Mouse (Mus musculus): ENCODE data around the gene Ado. TPM values are rescaled to one million over a fixed set of nuclear protein-coding genes. Genes with fewer than 3 reads are reported as not detected.

The Ado gene
- 76.3 and 88.1 TPM in 2 replicates for polyA plus RNA-seq (2015; fragmentation: Nextera tagmentation; extraction: Ambion mirVana)

GRCm38 (mm10) chr10:67548877-67549731 lies at the start of gene Ado:
TSS of gene Ado (minus strand) at chr10:67548955.
- Histone ChIP-seq H3K27me3 (replicated peaks; ENCODE audit: control insufficient read depth, insufficient read depth, low read length) (peaks cover 41% of the 10 kb centered on the region), H3K9me3 (ENCODE audit: control insufficient read depth, low read length) (no peaks in the 10 kb centered on the region), H3K4me1 (replicated peaks; ENCODE audit: control insufficient read depth, insufficient read depth, low read length) (peaks cover 27% of the 10 kb centered on the region), H3K4me3 (replicated peaks; ENCODE audit: low read length) (peak within 1 kb of the TSS; percentile 92), H3K4me2 (ENCODE audit: low read length) (peak within 1 kb of the TSS; percentile 94), H3K9ac (replicated peaks; ENCODE audit: low read depth, low read length) (peak within 1 kb of the TSS; percentile 88), H3K27ac (ENCODE audit: low read length) (peak within 1 kb of the TSS; percentile 90), H3K36me3 (ENCODE audit: control insufficient read depth, insufficient read depth) (0 out of 2 replicates have a peak, but pooled peaks cover 2% of the 10 kb centered on the region)
- under 1% methylated on average over 70 of the region's 79 CpGs for WGBS
- peak; percentile 99 for ATAC-seq

- H3K4me2 ChIP-seq (ENCODE audit: low read length): no peak overlapping the region
- no peak overlapping the region for H3K9ac ChIP-seq (replicated peaks; ENCODE audit: low read depth, low read length)
- H3K27me3 ChIP-seq (replicated peaks; ENCODE audit: control insufficient read depth, insufficient read depth, low read length): no peaks in the 10 kb centered on the region
- no peak for ATAC-seq
- 90% methylated on average over 3 of the region's 3 CpGs for WGBS
- H3K36me3 ChIP-seq (ENCODE audit: control insufficient read depth, insufficient read depth): no peaks in the 10 kb centered on the region
- H3K4me1 ChIP-seq (replicated peaks; ENCODE audit: control insufficient read depth, insufficient read depth, low read length): no peaks in the 10 kb centered on the region
- no peaks in the 10 kb centered on the region for H3K9me3 ChIP-seq (ENCODE audit: control insufficient read depth, low read length)
- no peak overlapping the region for H3K4me3 ChIP-seq (replicated peaks; ENCODE audit: low read length)
- no peak overlapping the region for H3K27ac ChIP-seq (ENCODE audit: low read length)
Observed at GRCm38 (mm10) chr10:67595278-67595677, 46.5 kb upstream of the Ado start.

- no peaks in the 10 kb centered on the region for H3K36me3 ChIP-seq (ENCODE audit: control insufficient read depth, insufficient read depth)
- no peaks in the 10 kb centered on the region for H3K4me1 ChIP-seq (replicated peaks; ENCODE audit: control insufficient read depth, insufficient read depth, low read length)
- WGBS: 88% methylated on average over 18 of the region's 18 CpGs
- H3K9ac ChIP-seq (replicated peaks; ENCODE audit: low read depth, low read length): no peak overlapping the region
- H3K4me3 ChIP-seq (replicated peaks; ENCODE audit: low read length): no peak overlapping the region
- no peak overlapping the region for H3K4me2 ChIP-seq (ENCODE audit: low read length)
- no peak overlapping the region for H3K27ac ChIP-seq (ENCODE audit: low read length)
- ATAC-seq: no peak
- no peaks in the 10 kb centered on the region for H3K27me3 ChIP-seq (replicated peaks; ENCODE audit: control insufficient read depth, insufficient read depth, low read length)
- H3K9me3 ChIP-seq (ENCODE audit: control insufficient read depth, low read length): no peaks in the 10 kb centered on the region
Observed at GRCm38 (mm10) chr10:67585873-67586610, 37.3 kb upstream of the Ado start.

- no peaks in the 10 kb centered on the region for H3K36me3 ChIP-seq (ENCODE audit: control insufficient read depth, insufficient read depth)
- no peaks in the 10 kb centered on the region; the same call in 1 of the 2 replicates for H3K27me3 ChIP-seq (replicated peaks; ENCODE audit: control insufficient read depth, insufficient read depth, low read length)
- H3K9ac ChIP-seq (replicated peaks; ENCODE audit: low read depth, low read length): no peak overlapping the region
- H3K27ac ChIP-seq (ENCODE audit: low read length): no peak overlapping the region
- 90% methylated on average over 12 of the region's 12 CpGs for WGBS
- no peak for ATAC-seq
- H3K4me2 ChIP-seq (ENCODE audit: low read length): no peak overlapping the region
- no peak overlapping the region for H3K4me3 ChIP-seq (replicated peaks; ENCODE audit: low read length)
- H3K4me1 ChIP-seq (replicated peaks; ENCODE audit: control insufficient read depth, insufficient read depth, low read length): no peaks in the 10 kb centered on the region
- H3K9me3 ChIP-seq (ENCODE audit: control insufficient read depth, low read length): no peaks in the 10 kb centered on the region
Observed at GRCm38 (mm10) chr10:67581698-67582285, 33.0 kb upstream of the Ado start.

GRCm38 (mm10) chr10:67579830-67580229 lies 31.1 kb upstream of the Ado start:
- 98% methylated on average over 4 of the region's 4 CpGs for WGBS
- H3K27ac ChIP-seq (ENCODE audit: low read length): no peak overlapping the region
- no peak overlapping the region for H3K4me3 ChIP-seq (replicated peaks; ENCODE audit: low read length)
- H3K4me1 ChIP-seq (replicated peaks; ENCODE audit: control insufficient read depth, insufficient read depth, low read length): no peaks in the 10 kb centered on the region
- H3K9me3 ChIP-seq (ENCODE audit: control insufficient read depth, low read length): no peaks in the 10 kb centered on the region
- H3K4me2 ChIP-seq (ENCODE audit: low read length): no peak overlapping the region
- ATAC-seq: no peak
- H3K27me3 ChIP-seq (replicated peaks; ENCODE audit: control insufficient read depth, insufficient read depth, low read length): no peaks in the 10 kb centered on the region; the same call in 1 of the 2 replicates
- no peaks in the 10 kb centered on the region for H3K36me3 ChIP-seq (ENCODE audit: control insufficient read depth, insufficient read depth)
- no peak overlapping the region for H3K9ac ChIP-seq (replicated peaks; ENCODE audit: low read depth, low read length)

- no peak overlapping the region for H3K4me2 ChIP-seq (ENCODE audit: low read length)
- H3K27me3 ChIP-seq (replicated peaks; ENCODE audit: control insufficient read depth, insufficient read depth, low read length): peaks cover 23% of the 10 kb centered on the region
- no peaks in the 10 kb centered on the region for H3K4me1 ChIP-seq (replicated peaks; ENCODE audit: control insufficient read depth, insufficient read depth, low read length)
- no peak overlapping the region for H3K4me3 ChIP-seq (replicated peaks; ENCODE audit: low read length)
- H3K36me3 ChIP-seq (ENCODE audit: control insufficient read depth, insufficient read depth): no peaks in the 10 kb centered on the region
- ATAC-seq: no peak
- 67% methylated on average over 8 of the region's 8 CpGs for WGBS
- H3K9ac ChIP-seq (replicated peaks; ENCODE audit: low read depth, low read length): no peak overlapping the region
- no peak overlapping the region for H3K27ac ChIP-seq (ENCODE audit: low read length)
- no peaks in the 10 kb centered on the region for H3K9me3 ChIP-seq (ENCODE audit: control insufficient read depth, low read length)
Observed at GRCm38 (mm10) chr10:67573310-67573709, 24.6 kb upstream of the Ado start.

- Histone ChIP-seq H3K4me1 (replicated peaks; ENCODE audit: control insufficient read depth, insufficient read depth, low read length) (no peaks in the 10 kb centered on the region), H3K27me3 (replicated peaks; ENCODE audit: control insufficient read depth, insufficient read depth, low read length) (peaks cover 35% of the 10 kb centered on the region), H3K9me3 (ENCODE audit: control insufficient read depth, low read length) (no peaks in the 10 kb centered on the region), H3K4me2 (ENCODE audit: low read length) (no peak overlapping the region), H3K36me3 (ENCODE audit: control insufficient read depth, insufficient read depth) (no peaks in the 10 kb centered on the region), H3K9ac (replicated peaks; ENCODE audit: low read depth, low read length) (no peak overlapping the region), H3K4me3 (replicated peaks; ENCODE audit: low read length) (no peak overlapping the region), H3K27ac (ENCODE audit: low read length) (no peak overlapping the region)
- WGBS: 93% methylated on average over 14 of the region's 14 CpGs
- ATAC-seq: no peak
Observed at GRCm38 (mm10) chr10:67571443-67571842, 22.7 kb upstream of the Ado start.

- Histone ChIP-seq H3K27me3 (replicated peaks; ENCODE audit: control insufficient read depth, insufficient read depth, low read length) (peaks cover 50% of the 10 kb centered on the region), H3K27ac (ENCODE audit: low read length) (no peak overlapping the region), H3K9me3 (ENCODE audit: control insufficient read depth, low read length) (no peaks in the 10 kb centered on the region), H3K4me1 (replicated peaks; ENCODE audit: control insufficient read depth, insufficient read depth, low read length) (0 out of 2 replicates have a peak, but pooled peaks cover 4% of the 10 kb centered on the region), H3K36me3 (ENCODE audit: control insufficient read depth, insufficient read depth) (no peaks in the 10 kb centered on the region), H3K9ac (replicated peaks; ENCODE audit: low read depth, low read length) (no peak overlapping the region), H3K4me3 (replicated peaks; ENCODE audit: low read length) (no peak overlapping the region), H3K4me2 (ENCODE audit: low read length) (no peak overlapping the region)
- no peak for ATAC-seq
- WGBS: 88% methylated on average over 7 of the region's 7 CpGs
Observed at GRCm38 (mm10) chr10:67569539-67569938, 20.8 kb upstream of the Ado start.

GRCm38 (mm10) chr10:67566104-67566503 lies 17.3 kb upstream of the Ado start:
- WGBS: 10% methylated on average over 8 of the region's 8 CpGs
- H3K4me3 ChIP-seq (replicated peaks; ENCODE audit: low read length): no peak overlapping the region
- no peaks in the 10 kb centered on the region for H3K9me3 ChIP-seq (ENCODE audit: control insufficient read depth, low read length)
- H3K27ac ChIP-seq (ENCODE audit: low read length): no peak overlapping the region
- no peaks in the 10 kb centered on the region for H3K36me3 ChIP-seq (ENCODE audit: control insufficient read depth, insufficient read depth)
- ATAC-seq: no peak
- H3K27me3 ChIP-seq (replicated peaks; ENCODE audit: control insufficient read depth, insufficient read depth, low read length): peaks cover 76% of the 10 kb centered on the region
- H3K4me1 ChIP-seq (replicated peaks; ENCODE audit: control insufficient read depth, insufficient read depth, low read length): 0 out of 2 replicates have a peak, but pooled peaks cover 4% of the 10 kb centered on the region
- no peak overlapping the region for H3K4me2 ChIP-seq (ENCODE audit: low read length)
- H3K9ac ChIP-seq (replicated peaks; ENCODE audit: low read depth, low read length): no peak overlapping the region

All from forebrain, embryonic 16.5 days (tissue).